Mouse (Mus musculus) lung, postnatal 10 days (tissue): ENCODE results near the gene Fam217a.
A peak's percentile ranks its signal among the peaks of the same experiment; 100 is the strongest.
"Not testable (repeated sequence)": the region's sequence is repeated elsewhere in the genome, so short reads cannot be mapped to it uniquely, and the experiment has no call there.

Experiments
- DNase-seq: peaks from one replicate; pipeline ENCODE4 v3.0.0; 2021

Gene Fam217a

DNA sequence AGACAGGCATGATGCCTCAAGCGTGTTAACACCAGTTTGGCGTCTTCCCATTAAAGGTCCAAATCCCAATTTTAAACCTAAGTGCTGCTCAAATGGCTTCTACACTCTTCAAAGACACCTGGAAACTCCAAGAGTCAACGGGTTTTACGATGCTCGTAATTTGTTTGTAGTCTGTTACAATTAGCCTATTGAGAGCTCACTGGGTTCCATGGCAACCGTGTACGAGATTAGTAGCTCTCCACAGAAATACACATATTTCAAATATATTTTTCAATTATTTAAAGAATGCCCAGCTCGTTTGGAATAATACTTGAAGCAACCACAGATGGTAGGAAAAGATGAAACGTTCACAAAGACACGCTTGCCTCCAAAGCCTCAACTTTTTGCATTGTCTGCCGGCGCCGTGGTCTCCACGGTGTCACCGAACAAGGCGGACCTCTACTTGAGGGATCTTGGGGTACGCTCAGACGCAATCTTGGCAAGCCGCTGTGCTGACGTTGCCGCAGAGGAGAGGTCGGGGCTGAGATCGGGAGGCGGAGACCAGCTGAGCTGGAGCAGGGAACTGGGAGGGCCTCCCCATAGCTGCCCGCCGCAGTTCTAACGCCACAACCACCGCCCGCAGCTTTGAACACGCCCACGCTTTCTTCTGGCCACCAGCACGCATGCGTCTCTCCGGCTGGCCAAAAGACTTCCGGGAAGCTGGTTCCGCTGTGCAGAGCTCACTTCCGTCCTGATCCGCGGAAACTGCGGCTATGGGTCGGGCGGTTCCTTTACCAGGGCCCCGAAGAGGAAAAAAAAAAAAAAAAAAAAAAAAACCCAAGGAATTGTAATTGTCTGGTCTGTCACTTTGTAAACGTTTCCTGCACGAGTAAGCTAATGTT is 50.1 kb downstream of the Fam217a start:
- DNase-seq, result peak; percentile 98

GRCm38 (mm10) chr13:34864420-34865169 is 59.5 kb downstream of the Fam217a start:
- peak; percentile 75 for DNase-seq

DNA sequence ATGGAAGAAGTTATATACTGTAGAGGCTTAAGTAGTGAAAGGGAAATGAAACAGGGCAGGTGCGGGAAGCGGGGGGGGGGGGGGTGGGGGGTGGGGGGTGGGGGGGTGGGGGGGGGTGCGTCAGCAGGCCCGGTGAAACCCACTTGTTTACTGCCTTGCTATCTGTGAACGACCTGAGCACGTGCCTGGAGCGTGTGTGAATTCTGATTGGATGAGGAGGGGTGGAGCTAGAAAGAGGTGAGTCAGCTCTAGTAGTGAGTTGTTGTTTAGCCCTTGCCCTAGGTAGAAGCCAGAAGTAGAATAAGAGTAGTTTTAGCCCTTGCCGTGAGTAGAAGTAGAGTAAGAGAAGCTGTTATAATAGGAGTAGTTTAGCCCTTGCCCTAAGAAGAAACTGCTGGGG is 62.9 kb downstream of the Fam217a start:
- DNase-seq, result not testable (repeated sequence)
